Mouse (Mus musculus) C2C12 (cell line): ENCODE measurements around the gene Kmt2d. TPM values are rescaled to one million over a fixed set of nuclear protein-coding genes. Genes with fewer than 3 reads are reported as not detected.

Experiments used
- H3K27me3 ChIP-seq: one replicate; pipeline ENCODE4 v1.6.1; 2011; ENCODE audit not compliant: control insufficient read depth, insufficient read depth, insufficient read length
- H3K36me3 ChIP-seq: one replicate; pipeline ENCODE4 v1.6.1; 2011; ENCODE audit not compliant: control insufficient read depth, insufficient read depth
- H3K4me3 ChIP-seq: one replicate; pipeline ENCODE4 v1.5.1; 2011; ENCODE audit warnings: mild to moderate bottlenecking, control low read depth; ENCODE audit not compliant: poor library complexity, insufficient read depth, severe bottlenecking
- H3K79me2 ChIP-seq: one replicate; pipeline ENCODE4 v1.6.1; 2011; ENCODE audit not compliant: control insufficient read depth, insufficient read depth
- H3K79me3 ChIP-seq: one replicate; pipeline ENCODE4 v1.6.1; 2011; ENCODE audit warnings: low read depth, control low read depth
- H3ac ChIP-seq: one replicate; pipeline ENCODE3; 2011; ENCODE audit warnings: low read depth; ENCODE audit not compliant: control insufficient read depth, insufficient read length
- CEBPB ChIP-seq: IDR thresholded peaks from one replicate; pipeline ENCODE4 v1.6.1; 2011; ENCODE audit warnings: low read depth, mild to moderate bottlenecking, control low read depth, moderate library complexity
- CTCF ChIP-seq: IDR thresholded peaks from one replicate; pipeline ENCODE4 v1.5.1; 2011; ENCODE audit not compliant: control insufficient read depth, insufficient read depth, insufficient read length
- FOSL1 ChIP-seq: IDR thresholded peaks from one replicate; pipeline ENCODE4 v1.8.0; 2011; ENCODE audit warnings: mild to moderate bottlenecking, low read length; ENCODE audit not compliant: poor library complexity, insufficient read depth, severe bottlenecking
- MAX ChIP-seq: IDR thresholded peaks from one replicate; pipeline ENCODE4 v1.6.1; 2011; ENCODE audit warnings: mild to moderate bottlenecking, control low read depth
- MYOD1 ChIP-seq: IDR thresholded peaks from one replicate; pipeline ENCODE4 v1.6.1; 2011; ENCODE audit warnings: low read depth; ENCODE audit not compliant: control insufficient read depth, insufficient read length
- MYOG ChIP-seq: IDR thresholded peaks from one replicate; pipeline ENCODE4 v1.6.1; 2011; ENCODE audit not compliant: control insufficient read depth, insufficient read length; ENCODE audit errors: extremely low read depth
- USF1 ChIP-seq: IDR thresholded peaks from one replicate; pipeline ENCODE4 v1.6.1; 2011; ENCODE audit warnings: low read depth, mild to moderate bottlenecking, control low read depth, moderate library complexity
- polyA plus RNA-seq: library from polyadenylated mRNA; unstranded; fragments of >200 nt; fragmentation: generic; extraction: Trizol; gene quantifications from one replicate; pipeline ENCODE4 v1.2.1, GENCODE M21; 2012; ENCODE audit warnings: missing spikeins

Kmt2d gene
- polyA plus RNA-seq, 1 experiment: 23.8 TPM

DNA sequence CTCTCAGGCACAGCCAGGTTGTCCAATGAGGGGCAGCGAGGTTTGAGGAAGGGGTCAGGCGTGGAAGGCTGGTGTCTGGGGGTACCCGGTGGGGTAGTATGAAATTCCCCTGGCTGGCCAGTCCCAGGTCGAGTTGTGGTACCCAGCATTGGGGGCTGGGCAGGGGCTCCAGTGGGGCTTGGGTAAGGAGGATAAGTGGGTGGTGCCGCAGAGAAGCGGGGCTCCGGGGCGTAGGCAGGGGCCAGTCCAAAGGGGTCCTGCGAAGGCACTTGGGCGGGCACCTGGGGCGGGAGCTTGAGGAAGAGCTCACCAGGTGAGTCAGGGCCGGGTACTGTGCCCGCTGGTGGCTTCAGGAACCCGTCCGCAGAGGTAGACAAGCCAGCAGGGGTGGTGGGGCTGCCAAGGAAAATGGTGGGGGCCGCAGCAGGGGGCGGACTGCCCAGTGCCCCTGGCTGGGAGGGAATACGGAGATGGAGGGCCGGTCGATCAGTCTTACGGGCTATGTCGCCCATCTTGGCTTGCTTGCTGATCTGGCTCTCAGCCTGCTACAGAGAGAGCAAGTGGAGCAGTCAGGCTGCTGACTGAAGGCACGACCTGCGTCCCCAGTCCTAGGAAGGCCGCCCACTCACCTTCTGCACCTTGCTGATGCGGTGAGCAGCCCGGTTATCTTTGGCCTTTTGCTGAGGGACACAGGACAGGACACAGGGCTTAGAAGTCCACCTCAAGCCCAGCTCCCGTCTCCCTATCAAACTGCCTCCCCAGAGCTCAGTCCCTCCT, 17.7 kb downstream of the Kmt2d start:
- Histone ChIP-seq H3K36me3 (peaks cover 100% of the 10 kb centered on the region), H3K79me2 (peaks cover 36% of the 10 kb centered on the region), H3K27me3 (no peaks in the 10 kb centered on the region), H3ac (no peak overlapping the region), H3K79me3 (peaks cover 5% of the 10 kb centered on the region), H3K4me3 (no peak overlapping the region)
- no peak for TF ChIP-seq MYOG
- TF ChIP-seq MYOD1: no peak
- no peak for TF ChIP-seq CEBPB
- no peak for TF ChIP-seq USF1
- no peak for TF ChIP-seq MAX
- no peak for TF ChIP-seq FOSL1
- TF ChIP-seq CTCF: no peak

DNA sequence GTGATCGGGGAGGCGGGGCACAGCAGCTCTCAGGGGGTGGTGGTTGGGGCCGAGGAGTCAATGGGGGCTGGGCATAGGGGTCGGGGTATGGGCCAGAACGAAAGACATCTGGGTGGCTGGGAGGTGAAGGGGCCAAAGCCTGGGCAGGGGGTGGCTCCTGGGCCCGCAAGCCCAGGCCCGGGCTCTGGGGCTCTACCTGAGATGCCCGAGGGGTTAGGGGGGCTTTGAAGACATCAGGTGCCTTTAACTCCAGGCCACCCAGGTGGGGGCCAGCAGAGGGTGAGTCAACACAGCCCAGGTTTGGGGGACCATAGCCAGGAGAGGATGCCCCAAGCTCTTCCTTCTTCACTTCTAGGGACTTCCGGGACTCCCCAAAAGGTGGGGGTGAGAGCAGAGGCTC, 18.3 kb downstream of the Kmt2d start:
- Histone ChIP-seq H3K27me3 (no peaks in the 10 kb centered on the region), H3K36me3 (peaks cover 100% of the 10 kb centered on the region), H3ac (no peak overlapping the region), H3K4me3 (no peak overlapping the region), H3K79me2 (peaks cover 42% of the 10 kb centered on the region), H3K79me3 (peaks cover 5% of the 10 kb centered on the region)
- no peak for TF ChIP-seq USF1
- TF ChIP-seq CTCF: no peak

DNA sequence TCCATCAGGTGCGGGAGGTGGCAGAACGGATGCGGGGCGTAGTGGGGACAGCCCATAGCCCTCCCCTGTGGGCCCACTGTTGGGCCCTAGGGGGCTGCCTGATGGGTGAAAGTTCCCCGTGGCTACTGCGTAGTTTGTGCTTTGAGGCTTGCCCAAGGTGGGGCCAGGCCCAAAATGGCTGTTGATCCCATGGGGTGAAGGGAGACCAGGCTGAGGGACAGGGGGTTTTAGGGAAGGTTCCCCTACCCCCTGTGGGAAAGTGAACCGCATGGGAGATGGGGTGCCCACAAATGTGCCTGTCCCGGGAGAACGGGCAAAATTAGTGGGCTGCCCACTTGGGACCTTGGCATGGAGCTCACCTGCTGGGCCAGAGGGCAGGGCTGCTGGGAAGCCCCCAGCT, 18.9 kb downstream of the Kmt2d start:
- peaks cover 100% of the 10 kb centered on the region for H3K36me3 ChIP-seq
- H3K4me3 ChIP-seq: no peak overlapping the region
- no peak overlapping the region for H3ac ChIP-seq
- H3K79me2 ChIP-seq: peaks cover 48% of the 10 kb centered on the region
- no peaks in the 10 kb centered on the region for H3K27me3 ChIP-seq
- TF ChIP-seq MAX: no peak
- no peak for TF ChIP-seq CEBPB
- no peak for TF ChIP-seq USF1
- H3K79me3 ChIP-seq: peaks cover 5% of the 10 kb centered on the region

- no peaks in the 10 kb centered on the region for H3K27me3 ChIP-seq
- peaks cover 100% of the 10 kb centered on the region for H3K36me3 ChIP-seq
- peaks cover 5% of the 10 kb centered on the region for H3K79me3 ChIP-seq
- H3K4me3 ChIP-seq: no peak overlapping the region
- no peak overlapping the region for H3ac ChIP-seq
- peaks cover 55% of the 10 kb centered on the region for H3K79me2 ChIP-seq
- TF ChIP-seq FOSL1: no peak
- no peak for TF ChIP-seq MAX
- no peak for TF ChIP-seq CEBPB
- TF ChIP-seq CTCF: no peak
- no peak for TF ChIP-seq MYOG
- TF ChIP-seq USF1: no peak
- TF ChIP-seq MYOD1: no peak
Measured at GRCm38 (mm10) chr15:98851229-98851818, 19.7 kb downstream of the Kmt2d start.

DNA sequence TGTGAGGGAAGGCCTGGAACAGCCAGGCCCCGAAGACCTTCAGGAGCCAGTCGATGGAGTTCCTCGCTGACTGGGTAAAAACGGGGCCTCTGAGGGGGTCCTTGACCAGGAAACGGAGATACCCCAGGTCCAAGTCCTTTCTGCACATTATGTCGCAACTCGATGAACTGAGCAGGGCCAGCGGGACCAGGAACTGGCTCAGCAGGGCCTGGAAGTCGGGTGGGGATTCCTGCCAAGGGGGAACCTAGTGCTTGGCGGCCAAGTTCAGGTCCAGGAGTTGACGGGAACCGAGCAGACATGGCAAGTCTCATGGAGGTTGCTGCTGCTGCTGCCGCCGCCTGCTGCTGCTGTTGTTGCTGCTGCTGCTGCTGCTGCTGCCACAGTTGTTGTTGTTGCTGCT, 20.3 kb downstream of the Kmt2d start:
- Histone ChIP-seq H3K36me3 (peaks cover 100% of the 10 kb centered on the region), H3K4me3 (no peak overlapping the region), H3K27me3 (no peaks in the 10 kb centered on the region), H3ac (no peak overlapping the region), H3K79me3 (peaks cover 5% of the 10 kb centered on the region), H3K79me2 (peaks cover 55% of the 10 kb centered on the region)
- TF ChIP-seq FOSL1 (no peak), CEBPB (no peak), MYOD1 (no peak)

- no peaks in the 10 kb centered on the region for H3K27me3 ChIP-seq
- TF ChIP-seq MYOG: no peak
- TF ChIP-seq USF1: no peak
- TF ChIP-seq CTCF: no peak
- TF ChIP-seq FOSL1: no peak
- no peak for TF ChIP-seq MAX
- no peak for TF ChIP-seq MYOD1
- no peak for TF ChIP-seq CEBPB
- no peak overlapping the region for H3K4me3 ChIP-seq
- H3ac ChIP-seq: no peak overlapping the region
- H3K36me3 ChIP-seq: peaks cover 100% of the 10 kb centered on the region
- H3K79me2 ChIP-seq: peaks cover 55% of the 10 kb centered on the region
- H3K79me3 ChIP-seq: peaks cover 5% of the 10 kb centered on the region
Measured at GRCm38 (mm10) chr15:98849956-98850600, 20.9 kb downstream of the Kmt2d start.
